Mouse (Mus musculus): Measurements from ENCODE around the gene Heg1.

DNA sequence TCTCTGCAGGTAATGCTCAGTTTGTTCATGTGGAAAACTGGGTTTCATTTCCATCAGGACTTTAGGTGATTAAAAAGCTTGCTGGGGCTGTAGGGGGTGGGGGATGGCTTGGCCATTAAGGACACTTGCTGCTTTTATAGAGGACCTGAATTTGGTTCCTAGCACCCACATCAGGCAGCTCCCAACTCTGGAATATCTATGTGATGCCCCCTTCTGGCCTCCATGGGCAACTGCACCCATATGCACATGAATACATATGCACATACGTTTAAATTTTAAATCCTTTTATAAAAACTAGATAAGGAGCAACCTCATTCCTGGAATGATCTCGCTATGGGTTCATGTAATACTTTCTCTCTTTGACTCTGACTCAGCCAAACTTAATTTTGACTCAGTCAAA is 39.1 kb downstream of the Heg1 start:
- TF ChIP-seq SMC3 (IDR thresholded peaks at IDR 0.05; ENCODE audit: low read depth, low read length) (no peak), KAT2A (IDR thresholded peaks at IDR 0.05; ENCODE audit: insufficient replicate concordance, low read length) (no peak), CHD2 (IDR thresholded peaks at IDR 0.05; ENCODE audit: low read length) (no peak), POLR2AphosphoS2 (IDR thresholded peaks at IDR 0.05; ENCODE audit: low read depth, low read length) (no peak), CTCF (conservative IDR thresholded peaks at IDR 0.05 in 1 of 2, IDR thresholded peaks at IDR 0.05 in 1 of 2; ENCODE audit: low read depth in 2 of 2, low read length in 2 of 2) (peak in 1 of 2 experiments; percentile 38; a peak in 2 of 4 replicates), MAFK (IDR thresholded peaks at IDR 0.05; ENCODE audit: insufficient replicate concordance, low read length) (no peak), TBP (conservative IDR thresholded peaks at IDR 0.05; ENCODE audit: low read depth, low read length) (no peak), RAD21 (IDR thresholded peaks at IDR 0.05; ENCODE audit: low read depth, low read length) (peak; percentile 3)

Data from CH12.LX (cell line).